Mouse (Mus musculus) ES-Bruce4 (cell line): ENCODE data around the gene 4930522H14Rik.

ENCODE experiments used
- CTCF ChIP-seq: IDR thresholded peaks from one replicate; pipeline ENCODE4 v1.8.1; 2011; ENCODE audit warnings: low read depth, low read length
- EP300 ChIP-seq: IDR thresholded peaks from 2 replicates; pipeline ENCODE4 v1.6.1; 2011; ENCODE audit warnings: low read depth, low read length; ENCODE audit not compliant: insufficient read depth
- POLR2A ChIP-seq: IDR thresholded peaks from one replicate; pipeline ENCODE4 v1.8.1; 2011; ENCODE audit warnings: low read length; ENCODE audit not compliant: insufficient read depth

GRCm38 (mm10) chr4:109547306-109547705 lies 16.2 kb upstream of the 4930522H14Rik start:
- TF ChIP-seq CTCF (no peak), POLR2A (no peak), EP300 (no peak)
